ENCODE assay signal across 8 mouse cellular contexts in the genomic region with DNA sequence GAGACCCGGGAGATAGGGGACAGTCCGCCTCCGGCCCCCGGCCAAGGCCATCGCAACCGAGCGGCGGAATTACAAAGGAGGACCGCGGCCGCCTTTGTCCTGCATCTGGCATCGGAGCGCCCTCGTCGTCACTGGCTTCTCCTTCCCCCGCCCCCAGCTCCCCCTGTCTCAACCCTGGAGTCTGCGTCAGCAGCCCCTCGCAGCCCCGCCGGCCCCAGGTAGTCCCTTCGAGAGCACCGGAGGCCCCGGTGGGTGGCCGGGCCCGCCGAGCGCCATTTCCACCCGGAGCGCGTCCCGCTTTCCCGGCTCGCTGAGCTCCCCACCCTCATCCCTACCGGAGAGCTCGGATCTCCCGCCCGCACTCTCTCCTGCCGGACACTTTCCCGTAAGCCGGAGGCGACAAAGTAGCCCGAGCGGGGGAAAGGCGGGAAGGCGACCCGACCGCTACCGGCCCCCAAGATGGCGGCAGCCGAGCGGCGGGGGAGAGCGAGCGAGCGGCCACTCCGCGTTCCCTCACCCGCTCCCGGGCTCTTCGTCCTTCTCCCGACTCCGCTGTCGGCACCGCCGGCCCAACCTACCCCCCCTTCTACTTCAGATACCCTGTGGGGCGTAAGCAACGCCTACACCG. TPM values are rescaled to one million over a fixed set of nuclear protein-coding genes. Genes with fewer than 3 reads are reported as not detected.
DNase-seq lines count a peak whose midpoint lies in the region; ATAC-seq and TF ChIP-seq lines count a peak whose summit lies in the region.

No protein-coding gene starts in this region.

- peak overlapping the region; percentile 100 for H3K27ac ChIP-seq in embryonic facial prominence, embryonic 12.5 days
- peak overlapping the region; percentile 99 for H3K27ac ChIP-seq in stomach, embryonic 14.5 days (ENCODE audit: low read length)

- H3K4me1 ChIP-seq in embryonic facial prominence, embryonic 12.5 days, result peaks cover 40% of the 10 kb centered on the region
- H3K4me1 ChIP-seq in stomach, embryonic 14.5 days (ENCODE audit: control insufficient read depth, insufficient read depth, low read length), result peaks cover 15% of the 10 kb centered on the region

- peak overlapping the region; percentile 96 for H3K9ac ChIP-seq in embryonic facial prominence, embryonic 12.5 days
- peak overlapping the region; percentile 72 for H3K9ac ChIP-seq in stomach, embryonic 14.5 days (replicated peaks; ENCODE audit: low read depth, low read length)

- peaks cover 52% of the 10 kb centered on the region for H3K79me2 ChIP-seq in myocyte (ENCODE audit: control insufficient read depth, insufficient read depth)

- H3K36me3 ChIP-seq in embryonic facial prominence, embryonic 12.5 days, result no peaks in the 10 kb centered on the region
- no peaks in the 10 kb centered on the region for H3K36me3 ChIP-seq in myocyte (ENCODE audit: control insufficient read depth, insufficient read depth)
- no peaks in the 10 kb centered on the region; the same call in 1 of the 2 replicates for H3K36me3 ChIP-seq in stomach, embryonic 14.5 days (ENCODE audit: control insufficient read depth, insufficient read depth, low read length)

- no peak for TF ChIP-seq POLR2A in myocyte (IDR thresholded peaks at IDR 0.05; ENCODE audit: insufficient read length, low read depth)

- peak overlapping the region; percentile 62 for H3K4me2 ChIP-seq in embryonic facial prominence, embryonic 12.5 days (replicated peaks)
- H3K4me2 ChIP-seq in myocyte (ENCODE audit: low read depth), result peak overlapping the region; percentile 97
- H3K4me2 ChIP-seq in stomach, embryonic 14.5 days (replicated peaks; ENCODE audit: low read depth, low read length), result peak overlapping the region; percentile 60

- no peaks in the 10 kb centered on the region for H3K27me3 ChIP-seq in embryonic facial prominence, embryonic 12.5 days
- H3K27me3 ChIP-seq in myocyte (ENCODE audit: control insufficient read depth, insufficient read depth, insufficient read length), result no peaks in the 10 kb centered on the region
- H3K27me3 ChIP-seq in stomach, embryonic 14.5 days (ENCODE audit: control insufficient read depth, insufficient read depth, low read length), result no peaks in the 10 kb centered on the region

- no peaks in the 10 kb centered on the region for H3K9me3 ChIP-seq in embryonic facial prominence, embryonic 12.5 days
- H3K9me3 ChIP-seq in stomach, embryonic 14.5 days (ENCODE audit: control insufficient read depth, low read depth, low read length), result no peaks in the 10 kb centered on the region

- H3K4me3 ChIP-seq in embryonic facial prominence, embryonic 12.5 days, result peak overlapping the region; percentile 79
- H3K4me3 ChIP-seq in myocyte, result peak overlapping the region; percentile 98
- H3K4me3 ChIP-seq in stomach, embryonic 14.5 days (ENCODE audit: low read depth, low read length), result peak overlapping the region; percentile 86

- peak; percentile 58 to 68 for DNase-seq in left cerebral cortex, adult 18-20 months (ENCODE audit: low spot score in 2 of 2)
- no peak for DNase-seq in left cerebral cortex, adult 11 months (ENCODE audit: low spot score)
- DNase-seq in heart, adult 18-20 months, result peak; percentile 77 to 81
- peak; percentile 66 for DNase-seq in kidney, adult 18-20 months
- DNase-seq in liver, result peak; percentile 64

- WGBS in embryonic facial prominence, embryonic 12.5 days, result under 1% methylated on average over 62 of the region's 68 CpGs
- WGBS in stomach, embryonic 14.5 days, result under 1% methylated on average over 68 of the region's 68 CpGs

- H3ac ChIP-seq in myocyte (ENCODE audit: control insufficient read depth, insufficient read length), result peak overlapping the region; percentile 75

- ATAC-seq in embryonic facial prominence, embryonic 12.5 days (ENCODE audit: insufficient number of reproducible peaks, insufficient read depth, low FRiP score, low TSS enrichment), result peak; percentile 23; the same call in 1 of the 2 replicates
- no peak; the same call in 1 of the 2 replicates for ATAC-seq in stomach, embryonic 14.5 days (ENCODE audit: insufficient number of reproducible peaks, insufficient read depth, low FRiP score, low read depth)

TF ChIP-seq in myocyte, 11 proteins besides CTCF, POLR2A, EP300 and RAD21:
- no peak for TF ChIP-seq SRF (IDR thresholded peaks at IDR 0.05; ENCODE audit: control insufficient read depth, insufficient read length, low read depth)

RNA-seq across cellular contexts. Expression of a gene that starts 0.8 kb away (rescaled TPM):
- 10 to 100 TPM; 50.2 to 50.8 TPM for total RNA-seq in left cerebral cortex, adult 18-20 months (2021)
- polyA plus RNA-seq in embryonic facial prominence, embryonic 12.5 days (2016; fragmentation: Nextera tagmentation; extraction: Ambion mirVana), result 165 and 176 TPM in 2 replicates
- 10 to 100 TPM; 32.9 to 35.7 TPM for total RNA-seq in heart, adult 18-20 months (2021)
- 18.1 TPM for polyA plus RNA-seq in myocyte (2012; fragmentation: generic; extraction: Trizol)
- polyA plus RNA-seq in stomach, embryonic 14.5 days (2014; fragmentation: Nextera tagmentation; extraction: Ambion mirVana), result 75.0 and 75.8 TPM in 2 replicates

RNA-seq across cellular contexts. Expression of a gene that starts 0.9 kb away (rescaled TPM):
- total RNA-seq in left cerebral cortex, adult 18-20 months (2021), result 1 to 10 TPM; 2.6 to 3.6 TPM
- 0.52 and 0.92 TPM in 2 replicates for polyA plus RNA-seq in embryonic facial prominence, embryonic 12.5 days (2016; fragmentation: Nextera tagmentation; extraction: Ambion mirVana)
- 10 to 100 TPM; 10.3 to 12.2 TPM for total RNA-seq in heart, adult 18-20 months (2021)
- 1.0 TPM for polyA plus RNA-seq in myocyte (2012; fragmentation: generic; extraction: Trizol)
- 1.6 and 2.1 TPM in 2 replicates for polyA plus RNA-seq in stomach, embryonic 14.5 days (2014; fragmentation: Nextera tagmentation; extraction: Ambion mirVana)

RNA-seq across cellular contexts. Expression of a gene that starts 36.7 kb away (rescaled TPM):
- under 1 TPM; 0.30 to 0.45 TPM for total RNA-seq in left cerebral cortex, adult 18-20 months (2021)
- polyA plus RNA-seq in embryonic facial prominence, embryonic 12.5 days (2016; fragmentation: Nextera tagmentation; extraction: Ambion mirVana), result 1.4 and 2.1 TPM in 2 replicates
- 1 to 10 TPM; 1.0 to 3.3 TPM for total RNA-seq in heart, adult 18-20 months (2021)
- 0.31 TPM for polyA plus RNA-seq in myocyte (2012; fragmentation: generic; extraction: Trizol)
- polyA plus RNA-seq in stomach, embryonic 14.5 days (2014; fragmentation: Nextera tagmentation; extraction: Ambion mirVana), result 1.2 and 1.5 TPM in 2 replicates

RNA-seq across cellular contexts. Expression of a gene that starts 43.2 kb away (rescaled TPM):
- 10 to 100 TPM; 75.6 to 91.0 TPM for total RNA-seq in left cerebral cortex, adult 18-20 months (2021)
- polyA plus RNA-seq in embryonic facial prominence, embryonic 12.5 days (2016; fragmentation: Nextera tagmentation; extraction: Ambion mirVana), result 33.6 and 35.3 TPM in 2 replicates
- total RNA-seq in heart, adult 18-20 months (2021), result 1 to 10 TPM; 6.8 to 7.0 TPM
- 3.0 TPM for polyA plus RNA-seq in myocyte (2012; fragmentation: generic; extraction: Trizol)
- polyA plus RNA-seq in stomach, embryonic 14.5 days (2014; fragmentation: Nextera tagmentation; extraction: Ambion mirVana), result 28.0 and 32.4 TPM in 2 replicates
